Mouse (Mus musculus): ENCODE results near the gene Dmd.

DNA sequence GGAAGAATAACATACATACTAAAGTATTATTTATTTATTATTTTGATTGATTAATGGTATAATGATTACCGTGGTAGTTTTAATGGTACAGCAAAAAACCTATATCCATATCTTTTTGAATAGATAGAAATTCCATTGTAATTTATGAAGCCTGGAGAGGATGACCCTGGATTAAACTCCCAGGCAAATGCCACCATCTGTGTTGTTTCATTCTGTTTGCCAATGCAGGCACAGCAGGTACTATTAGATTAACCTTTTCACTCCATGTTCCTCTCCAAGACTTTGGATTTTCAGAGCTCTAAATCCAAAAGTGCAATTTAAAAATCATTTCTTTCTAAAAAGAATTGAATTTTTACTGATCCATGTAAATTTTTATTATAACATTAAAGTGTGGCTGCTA is 1383.5 kb downstream of the Dmd start:
- no peak for TF ChIP-seq CTCF (IDR thresholded peaks at IDR 0.05; ENCODE audit: control insufficient read depth, insufficient read depth, low read length)
- TF ChIP-seq POLR2A (IDR thresholded peaks at IDR 0.05; ENCODE audit: borderline replicate concordance, control insufficient read depth, low read depth, low read length), result no peak

Measured in bone marrow, adult 2 months (tissue).